Mouse (Mus musculus) cerebellum, adult 2 months (tissue): Measurements from ENCODE around the gene Lamc3.
"Not testable (repeated sequence)": the region's sequence is repeated elsewhere in the genome, so short reads cannot be mapped to it uniquely, and the experiment has no call there.

ENCODE experiments used
- CTCF ChIP-seq: fragments of 200-500 bp; IDR thresholded peaks from 2 replicates; pipeline ENCODE4 v1.5.1; 2011; ENCODE audit warnings: low read depth, mild to moderate bottlenecking, control low read depth, low read length, moderate library complexity, borderline replicate concordance; ENCODE audit not compliant: insufficient read depth
- POLR2A ChIP-seq: fragments of 200-500 bp; IDR thresholded peaks from 2 replicates; pipeline ENCODE4 v1.6.1; 2011; ENCODE audit warnings: low read length, control low read depth, borderline replicate concordance; ENCODE audit not compliant: insufficient read depth

- TF ChIP-seq POLR2A = not testable (repeated sequence)
- 0 out of 2 replicates have a peak, but pooled peaks have one; percentile 12 for TF ChIP-seq CTCF
Measured at GRCm38 (mm10) chr2:31914213-31914612, 27.1 kb downstream of the Lamc3 start.
